In genomic region chr8:104170118-104171049, GRCm38 (mm10) we compare ENCODE assay signal across 7 mouse cellular contexts. TPM values are rescaled to one million over a fixed set of nuclear protein-coding genes. Genes with fewer than 3 reads are reported as not detected.
DNase-seq lines count a peak whose midpoint lies in the region; ATAC-seq lines count a peak whose summit lies in the region.

Bean1 (plus strand) TSS chr8:104170442.

- H3K36me3 ChIP-seq in forebrain, embryonic 10.5 days (replicated peaks), result no peaks in the 10 kb centered on the region
- H3K36me3 ChIP-seq in heart, embryonic 15.5 days, result no peaks in the 10 kb centered on the region

- WGBS in forebrain, embryonic 10.5 days, result 1% methylated on average over 87 of the region's 87 CpGs
- 1% methylated on average over 70 of the region's 87 CpGs for WGBS in heart, embryonic 15.5 days

- peak within 1 kb of the TSS; percentile 77 for H3K4me3 ChIP-seq in forebrain, embryonic 10.5 days
- H3K4me3 ChIP-seq in heart, embryonic 15.5 days, result peak within 1 kb of the TSS; percentile 69

- DNase-seq in urinary bladder, adult 18-20 months (ENCODE audit: low spot score in 2 of 2), result peak; percentile 27 to 44
- no peak for DNase-seq in urinary bladder, postnatal 10 days (ENCODE audit: low spot score)
- DNase-seq in forebrain, embryonic 10.5 days (ENCODE audit: extremely low spot score, low spot score), result peak; percentile 38
- DNase-seq in kidney, postnatal 36 days, result peak; percentile 6 to 47
- peak; percentile 32 for DNase-seq in lung, postnatal 14 days
- peak; percentile 61 to 64 for DNase-seq in right cerebral cortex, postnatal 10 days (ENCODE audit: low spot score in 2 of 2)

- H3K9ac ChIP-seq in heart, embryonic 15.5 days, result peak within 1 kb of the TSS; percentile 69

- peaks cover 60% of the 10 kb centered on the region for H3K27me3 ChIP-seq in forebrain, embryonic 10.5 days (ENCODE audit: poor library complexity, severe bottlenecking)
- peaks cover 56% of the 10 kb centered on the region for H3K27me3 ChIP-seq in heart, embryonic 15.5 days

- H3K27ac ChIP-seq in forebrain, embryonic 10.5 days, result peak within 1 kb of the TSS; percentile 76
- H3K27ac ChIP-seq in heart, embryonic 15.5 days, result no peak within 1 kb of the TSS

- H3K4me2 ChIP-seq in heart, embryonic 15.5 days, result peak within 1 kb of the TSS; percentile 99

- H3K9me3 ChIP-seq in forebrain, embryonic 10.5 days, result no peaks in the 10 kb centered on the region
- no peaks in the 10 kb centered on the region for H3K9me3 ChIP-seq in heart, embryonic 15.5 days (replicated peaks)

- peak; percentile 76 for ATAC-seq in heart, embryonic 15.5 days (replicated peaks; ENCODE audit: insufficient number of reproducible peaks, insufficient read depth, low FRiP score, low read depth)

- H3K4me1 ChIP-seq in forebrain, embryonic 10.5 days, result peaks cover 23% of the 10 kb centered on the region
- H3K4me1 ChIP-seq in heart, embryonic 15.5 days (replicated peaks), result peaks cover 12% of the 10 kb centered on the region

RNA-seq across cellular contexts. Expression of gene Bean1, which starts in this region (rescaled TPM):
- 0.09 TPM in 1 of 2 replicates, not detected in the other for polyA plus RNA-seq in forebrain, embryonic 10.5 days (2016; fragmentation: Nextera tagmentation; extraction: Ambion mirVana)
- polyA plus RNA-seq in heart, embryonic 15.5 days (2015; fragmentation: Nextera tagmentation; extraction: Ambion mirVana), result 0.84 and 1.2 TPM in 2 replicates

Comparison
In these comparisons a context has a peak if more than half of its experiments do, and no peak if none do; other contexts are left out.
1. Peak in DNase-seq, H3K4me3 ChIP-seq and H3K27ac ChIP-seq in forebrain, embryonic 10.5 days; RNA of the gene not detected or under 1 TPM.